Mouse (Mus musculus): ENCODE data around the gene Myl4. TPM values are rescaled to one million over a fixed set of nuclear protein-coding genes. Genes with fewer than 3 reads are reported as not detected.

Gene Myl4
- polyA plus RNA-seq, 1 experiment from 2014 or later = 30.4 TPM

DNA sequence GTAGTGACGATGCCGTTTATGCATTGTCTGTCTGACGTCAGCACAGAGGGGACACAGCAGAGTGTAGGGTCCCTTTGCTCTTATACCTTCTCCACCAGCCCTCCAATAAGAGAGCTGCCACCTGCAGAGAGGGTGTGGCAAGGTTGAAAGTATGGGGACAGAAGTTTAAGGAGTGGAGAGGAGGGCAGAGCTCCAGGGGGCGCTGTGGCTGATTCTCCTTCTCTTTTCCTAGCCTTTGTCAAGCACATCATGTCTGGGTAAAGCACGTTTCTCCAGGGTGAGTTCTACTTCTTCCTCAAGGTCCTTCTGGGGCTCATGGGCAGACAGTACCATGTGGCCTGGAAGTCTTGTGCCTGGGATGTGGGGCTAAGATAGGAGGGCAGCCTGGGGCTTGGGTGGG lies 35.0 kb downstream of the Myl4 start:
- Histone ChIP-seq H3K36me3 (ENCODE audit: control insufficient read depth, insufficient read depth, low read length) (no peaks in the 10 kb centered on the region), H3K4me2 (no peak overlapping the region), H3K9me3 (ENCODE audit: control insufficient read depth, low read length) (no peaks in the 10 kb centered on the region), H3K4me3 (ENCODE audit: low read depth, low read length) (no peak overlapping the region), H3K9ac (ENCODE audit: low read depth, low read length) (no peak overlapping the region), H3K27ac (ENCODE audit: low read depth, low read length) (no peak overlapping the region), H3K4me1 (replicated peaks; ENCODE audit: control insufficient read depth, insufficient read depth, low read length) (no peaks in the 10 kb centered on the region), H3K27me3 (replicated peaks; ENCODE audit: control insufficient read depth, insufficient read depth, low read length) (no peaks in the 10 kb centered on the region)
- DNase-seq (ENCODE audit: low spot score) = no peak
- ATAC-seq (replicated peaks; ENCODE audit: low FRiP score) = no peak
- 73% methylated on average over 5 of the region's 5 CpGs for WGBS

DNA sequence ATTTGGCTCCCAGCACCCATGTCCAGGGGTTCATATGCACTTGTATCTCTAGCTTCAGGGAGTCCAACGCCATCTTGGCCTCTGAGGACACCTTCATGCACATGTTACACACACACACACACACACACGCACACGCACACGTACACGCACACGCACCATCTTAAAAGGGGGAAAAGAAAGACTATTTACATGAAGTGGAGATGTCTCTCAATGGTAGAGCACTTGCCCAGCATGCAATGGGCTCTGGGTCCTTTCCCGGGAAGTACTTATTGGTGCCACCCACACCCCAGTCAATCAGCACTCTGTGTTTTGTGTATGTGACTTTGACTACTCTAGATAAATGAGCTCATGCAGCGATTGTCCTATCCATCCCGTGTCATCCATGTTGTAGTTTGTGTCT lies 37.4 kb downstream of the Myl4 start:
- 92% methylated on average over 9 of the region's 9 CpGs for WGBS
- no peaks in the 10 kb centered on the region for H3K36me3 ChIP-seq (ENCODE audit: control insufficient read depth, insufficient read depth, low read length)
- no peaks in the 10 kb centered on the region for H3K27me3 ChIP-seq (replicated peaks; ENCODE audit: control insufficient read depth, insufficient read depth, low read length)
- H3K4me3 ChIP-seq (ENCODE audit: low read depth, low read length) = no peak overlapping the region
- H3K9me3 ChIP-seq (ENCODE audit: control insufficient read depth, low read length) = no peaks in the 10 kb centered on the region
- no peaks in the 10 kb centered on the region for H3K4me1 ChIP-seq (replicated peaks; ENCODE audit: control insufficient read depth, insufficient read depth, low read length)
- H3K4me2 ChIP-seq = no peak overlapping the region
- H3K27ac ChIP-seq (ENCODE audit: low read depth, low read length) = no peak overlapping the region
- ATAC-seq (replicated peaks; ENCODE audit: low FRiP score) (no peak), DNase-seq (ENCODE audit: low spot score) (no peak)
- H3K9ac ChIP-seq (ENCODE audit: low read depth, low read length) = no peak overlapping the region

DNA sequence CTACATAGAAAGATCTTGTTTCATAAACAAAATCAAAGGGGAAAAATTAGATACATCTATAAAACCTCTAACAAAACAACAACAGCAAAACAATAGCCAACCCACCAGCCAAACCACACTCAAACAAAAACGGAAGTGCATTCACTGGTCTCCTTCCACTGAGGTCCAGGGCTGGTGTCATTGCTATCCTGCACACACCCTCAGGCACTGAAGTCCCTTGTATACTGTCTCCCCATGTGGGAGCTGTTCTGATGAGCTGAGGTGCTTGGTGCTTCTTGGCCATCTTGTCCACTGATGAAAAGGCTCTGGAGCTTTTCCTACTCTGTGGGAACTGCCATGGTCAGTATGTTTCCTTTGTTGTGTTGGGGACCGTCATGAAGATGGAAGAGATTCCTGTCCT lies 38.0 kb downstream of the Myl4 start:
- no peak overlapping the region for H3K4me2 ChIP-seq
- no peak overlapping the region for H3K9ac ChIP-seq (ENCODE audit: low read depth, low read length)
- DNase-seq (ENCODE audit: low spot score) (no peak), ATAC-seq (replicated peaks; ENCODE audit: low FRiP score) (no peak)
- no peaks in the 10 kb centered on the region for H3K36me3 ChIP-seq (ENCODE audit: control insufficient read depth, insufficient read depth, low read length)
- WGBS = 80% methylated on average over 2 of the region's 2 CpGs
- no peak overlapping the region for H3K27ac ChIP-seq (ENCODE audit: low read depth, low read length)
- H3K4me3 ChIP-seq (ENCODE audit: low read depth, low read length) = no peak overlapping the region
- no peaks in the 10 kb centered on the region for H3K27me3 ChIP-seq (replicated peaks; ENCODE audit: control insufficient read depth, insufficient read depth, low read length)
- no peaks in the 10 kb centered on the region for H3K9me3 ChIP-seq (ENCODE audit: control insufficient read depth, low read length)
- no peaks in the 10 kb centered on the region for H3K4me1 ChIP-seq (replicated peaks; ENCODE audit: control insufficient read depth, insufficient read depth, low read length)

DNA sequence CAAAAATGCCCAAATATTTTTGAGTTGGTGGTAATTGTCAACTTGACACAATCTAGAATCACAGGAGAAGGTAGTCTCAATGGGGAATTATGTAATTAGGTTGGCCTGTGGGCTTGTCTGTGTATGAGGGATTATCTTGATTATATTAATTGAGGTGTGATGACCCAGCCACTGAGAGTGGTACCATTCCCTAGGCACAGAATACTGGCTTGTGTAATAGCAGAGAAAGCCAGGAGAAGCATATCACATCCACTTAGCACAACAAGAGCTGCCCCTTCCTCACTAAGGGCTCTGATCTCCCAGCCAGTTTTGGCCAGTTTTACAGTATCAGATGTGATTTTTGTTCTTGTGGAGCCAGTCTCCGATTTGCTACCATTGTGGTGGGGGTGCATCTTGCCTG lies 39.1 kb downstream of the Myl4 start:
- no peak overlapping the region for H3K9ac ChIP-seq (ENCODE audit: low read depth, low read length)
- no peaks in the 10 kb centered on the region for H3K4me1 ChIP-seq (replicated peaks; ENCODE audit: control insufficient read depth, insufficient read depth, low read length)
- DNase-seq (ENCODE audit: low spot score) (no peak), ATAC-seq (replicated peaks; ENCODE audit: low FRiP score) (no peak)
- no peaks in the 10 kb centered on the region for H3K27me3 ChIP-seq (replicated peaks; ENCODE audit: control insufficient read depth, insufficient read depth, low read length)
- no peak overlapping the region for H3K27ac ChIP-seq (ENCODE audit: low read depth, low read length)
- H3K4me3 ChIP-seq (ENCODE audit: low read depth, low read length) = no peak overlapping the region
- 56% methylated on average over 1 of the region's 1 CpGs for WGBS
- no peaks in the 10 kb centered on the region for H3K9me3 ChIP-seq (ENCODE audit: control insufficient read depth, low read length)
- no peak overlapping the region for H3K4me2 ChIP-seq
- no peaks in the 10 kb centered on the region for H3K36me3 ChIP-seq (ENCODE audit: control insufficient read depth, insufficient read depth, low read length)

DNA sequence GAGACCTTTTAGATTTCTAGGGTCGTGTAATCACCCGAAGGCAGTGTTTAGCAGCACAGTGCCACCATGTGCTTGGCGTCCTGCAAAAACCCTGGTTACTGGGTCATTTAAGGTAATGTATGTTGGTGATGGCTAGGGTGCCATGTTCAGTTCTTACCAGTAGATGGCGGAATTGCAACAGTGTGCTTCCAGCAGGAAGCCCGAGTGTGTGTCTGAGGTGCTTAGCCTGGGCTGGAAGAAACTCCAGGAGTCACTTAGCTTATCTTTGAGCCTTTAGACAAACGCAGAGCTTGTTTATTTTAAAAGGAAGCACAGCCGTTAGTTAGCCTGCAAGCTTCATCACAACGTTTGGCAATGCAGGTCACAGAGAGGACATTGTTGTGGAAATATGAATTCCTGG lies 39.7 kb downstream of the Myl4 start:
- no peaks in the 10 kb centered on the region for H3K27me3 ChIP-seq (replicated peaks; ENCODE audit: control insufficient read depth, insufficient read depth, low read length)
- ATAC-seq (replicated peaks; ENCODE audit: low FRiP score) (peak; percentile 73), DNase-seq (ENCODE audit: low spot score) (peak; percentile 70)
- H3K27ac ChIP-seq (ENCODE audit: low read depth, low read length) = no peak overlapping the region
- no peak overlapping the region for H3K4me3 ChIP-seq (ENCODE audit: low read depth, low read length)
- no peaks in the 10 kb centered on the region for H3K36me3 ChIP-seq (ENCODE audit: control insufficient read depth, insufficient read depth, low read length)
- H3K4me2 ChIP-seq = no peak overlapping the region
- H3K4me1 ChIP-seq (replicated peaks; ENCODE audit: control insufficient read depth, insufficient read depth, low read length) = no peaks in the 10 kb centered on the region
- no peaks in the 10 kb centered on the region for H3K9me3 ChIP-seq (ENCODE audit: control insufficient read depth, low read length)
- no peak overlapping the region for H3K9ac ChIP-seq (ENCODE audit: low read depth, low read length)
- whole genome bisulfite sequencing = 1% methylated on average over 8 of the region's 8 CpGs

DNA sequence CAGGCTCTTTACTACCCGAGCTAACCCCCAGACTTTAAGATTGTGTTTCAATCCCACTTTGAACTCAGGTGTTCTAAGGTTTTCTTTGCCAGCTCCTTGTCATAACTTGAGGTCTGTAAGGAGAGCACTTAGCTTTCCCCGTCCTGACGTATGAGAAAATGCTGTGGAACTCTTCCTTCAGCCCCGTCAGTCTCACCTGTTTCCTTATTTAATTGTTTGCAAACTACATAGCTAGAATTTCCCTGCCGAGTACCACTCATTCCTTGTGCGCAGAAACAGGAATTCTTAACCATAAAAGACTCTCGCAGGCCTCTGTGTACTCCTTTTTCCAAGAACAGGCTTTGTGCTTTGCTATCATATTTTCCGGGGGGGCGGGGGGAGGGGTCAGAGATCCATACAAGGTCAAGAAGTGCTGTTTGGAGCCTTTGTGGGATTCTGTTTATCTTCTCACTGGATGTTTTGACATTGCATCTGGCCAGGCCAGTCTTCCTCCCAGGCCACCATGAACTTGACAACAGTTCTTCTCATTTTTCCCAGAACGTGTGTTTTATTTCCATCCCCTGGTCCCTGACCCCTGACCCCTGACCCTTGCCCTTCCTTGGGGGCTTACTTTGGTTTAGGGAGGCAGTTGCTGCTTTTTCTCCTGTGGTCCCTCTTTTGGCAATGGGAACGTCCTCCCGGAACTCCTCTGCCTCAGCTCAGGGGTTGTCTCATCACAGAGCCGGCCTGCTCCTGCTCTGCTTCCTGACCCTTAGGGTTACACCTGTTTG lies 41.8 kb downstream of the Myl4 start:
- H3K36me3 ChIP-seq (ENCODE audit: control insufficient read depth, insufficient read depth, low read length) = no peaks in the 10 kb centered on the region
- 61% methylated on average over 13 of the region's 13 CpGs for WGBS
- ATAC-seq (replicated peaks; ENCODE audit: low FRiP score) (no peak), DNase-seq (ENCODE audit: low spot score) (no peak)
- H3K9me3 ChIP-seq (ENCODE audit: control insufficient read depth, low read length) = no peaks in the 10 kb centered on the region
- no peak overlapping the region for H3K9ac ChIP-seq (ENCODE audit: low read depth, low read length)
- no peak overlapping the region for H3K27ac ChIP-seq (ENCODE audit: low read depth, low read length)
- no peak overlapping the region for H3K4me3 ChIP-seq (ENCODE audit: low read depth, low read length)
- 0 out of 2 replicates have a peak, but pooled peaks cover 3% of the 10 kb centered on the region for H3K4me1 ChIP-seq (replicated peaks; ENCODE audit: control insufficient read depth, insufficient read depth, low read length)
- H3K4me2 ChIP-seq = no peak overlapping the region
- no peaks in the 10 kb centered on the region for H3K27me3 ChIP-seq (replicated peaks; ENCODE audit: control insufficient read depth, insufficient read depth, low read length)

DNA sequence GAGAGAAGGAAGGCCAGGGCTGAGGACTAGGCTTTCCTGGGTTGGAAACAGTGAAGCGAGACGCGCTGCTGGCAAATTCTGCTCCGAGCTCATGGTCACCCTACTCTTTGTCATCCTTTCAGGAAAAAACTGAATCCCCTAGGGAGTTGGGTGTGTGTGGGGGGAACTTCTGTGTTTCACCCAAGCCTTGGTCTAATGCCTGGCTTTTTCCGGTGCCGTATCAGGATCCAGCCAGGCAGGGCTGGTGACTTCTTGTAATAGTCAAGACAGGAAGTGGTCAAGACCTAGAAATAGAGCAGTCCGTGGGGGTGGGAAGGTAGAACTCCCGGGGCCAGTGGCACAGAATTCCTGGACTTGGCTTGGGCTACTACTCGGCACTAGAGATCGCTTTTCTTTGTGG lies 45.9 kb downstream of the Myl4 start:
- Histone ChIP-seq H3K36me3 (ENCODE audit: control insufficient read depth, insufficient read depth, low read length) (no peaks in the 10 kb centered on the region), H3K27ac (ENCODE audit: low read depth, low read length) (no peak overlapping the region), H3K9ac (ENCODE audit: low read depth, low read length) (no peak overlapping the region), H3K4me1 (replicated peaks; ENCODE audit: control insufficient read depth, insufficient read depth, low read length) (0 out of 2 replicates have a peak, but pooled peaks cover 3% of the 10 kb centered on the region), H3K4me3 (ENCODE audit: low read depth, low read length) (no peak overlapping the region), H3K4me2 (no peak overlapping the region), H3K27me3 (replicated peaks; ENCODE audit: control insufficient read depth, insufficient read depth, low read length) (no peaks in the 10 kb centered on the region), H3K9me3 (ENCODE audit: control insufficient read depth, low read length) (no peaks in the 10 kb centered on the region)
- 27% methylated on average over 10 of the region's 10 CpGs for WGBS
- DNase-seq (ENCODE audit: low spot score) (no peak), ATAC-seq (replicated peaks; ENCODE audit: low FRiP score) (peak; percentile 23; the same call in 1 of the 2 replicates)

DNA sequence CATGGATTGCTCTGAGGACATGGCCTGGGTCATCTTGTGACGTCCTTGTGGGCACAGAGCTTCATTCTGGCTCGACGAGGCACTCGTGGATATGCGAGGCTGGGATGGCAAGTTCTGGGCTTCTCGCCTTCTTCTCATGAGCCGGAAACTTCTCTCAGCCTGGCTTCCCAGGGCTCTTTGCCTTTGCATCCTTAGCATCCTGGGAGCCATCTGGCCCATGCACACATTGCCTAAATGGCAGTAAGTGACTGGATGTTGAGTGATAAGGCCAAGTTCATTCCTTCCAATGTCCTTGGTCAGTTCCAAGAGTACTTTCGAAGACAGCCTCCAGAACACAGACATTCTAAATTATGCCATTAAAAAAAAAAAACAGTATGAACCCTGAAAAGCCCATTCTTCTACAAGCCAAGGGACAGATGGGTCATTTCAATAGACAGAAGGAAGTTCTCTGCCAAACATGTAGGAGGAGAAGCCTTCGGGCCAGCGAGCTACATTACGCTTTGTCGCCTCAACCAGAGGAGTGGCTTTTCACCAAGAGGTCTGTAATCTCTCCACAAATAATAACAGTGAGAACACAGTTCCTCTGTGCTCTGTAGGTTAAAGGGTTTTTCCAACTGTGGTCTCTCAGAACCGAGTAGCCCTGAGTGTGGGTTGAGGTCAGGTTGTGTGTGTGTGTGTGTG lies 48.9 kb downstream of the Myl4 start:
- no peak overlapping the region for H3K27ac ChIP-seq (ENCODE audit: low read depth, low read length)
- 0 out of 2 replicates have a peak, but pooled peaks cover 3% of the 10 kb centered on the region for H3K4me1 ChIP-seq (replicated peaks; ENCODE audit: control insufficient read depth, insufficient read depth, low read length)
- H3K4me3 ChIP-seq (ENCODE audit: low read depth, low read length) = no peak overlapping the region
- no peak for DNase-seq (ENCODE audit: low spot score)
- no peaks in the 10 kb centered on the region for H3K36me3 ChIP-seq (ENCODE audit: control insufficient read depth, insufficient read depth, low read length)
- H3K9ac ChIP-seq (ENCODE audit: low read depth, low read length) = no peak overlapping the region
- H3K4me2 ChIP-seq = no peak overlapping the region
- peaks cover 1% of the 10 kb centered on the region for H3K27me3 ChIP-seq (replicated peaks; ENCODE audit: control insufficient read depth, insufficient read depth, low read length)
- WGBS = 70% methylated on average over 13 of the region's 13 CpGs
- ATAC-seq (replicated peaks; ENCODE audit: low FRiP score) = no peak
- H3K9me3 ChIP-seq (ENCODE audit: control insufficient read depth, low read length) = no peaks in the 10 kb centered on the region

DNA sequence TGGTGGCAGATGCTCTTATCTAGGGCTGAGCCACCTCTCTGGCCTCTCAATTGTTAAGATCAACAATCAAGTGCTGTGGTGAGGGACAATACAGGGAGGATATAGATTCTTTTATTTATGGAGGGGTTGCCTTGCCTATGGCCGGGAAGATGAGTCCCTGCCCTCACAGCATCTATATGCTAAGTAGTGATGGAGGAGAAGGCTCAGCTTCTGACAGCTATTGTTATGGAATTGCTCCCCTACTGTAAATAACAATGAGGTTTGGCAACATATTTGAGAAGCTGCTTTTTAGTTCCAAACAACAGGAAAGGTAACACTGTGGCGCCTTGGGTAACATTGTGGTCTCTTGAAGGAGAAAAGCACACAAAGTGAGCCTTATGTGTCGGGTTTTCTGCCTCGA lies 50.2 kb downstream of the Myl4 start:
- ATAC-seq (replicated peaks; ENCODE audit: low FRiP score) (no peak), DNase-seq (ENCODE audit: low spot score) (no peak)
- WGBS = 63% methylated on average over 4 of the region's 4 CpGs
- H3K27ac ChIP-seq (ENCODE audit: low read depth, low read length) = no peak overlapping the region
- no peak overlapping the region for H3K9ac ChIP-seq (ENCODE audit: low read depth, low read length)
- no peaks in the 10 kb centered on the region for H3K9me3 ChIP-seq (ENCODE audit: control insufficient read depth, low read length)
- peaks cover 4% of the 10 kb centered on the region for H3K27me3 ChIP-seq (replicated peaks; ENCODE audit: control insufficient read depth, insufficient read depth, low read length)
- H3K36me3 ChIP-seq (ENCODE audit: control insufficient read depth, insufficient read depth, low read length) = no peaks in the 10 kb centered on the region
- H3K4me1 ChIP-seq (replicated peaks; ENCODE audit: control insufficient read depth, insufficient read depth, low read length) = 0 out of 2 replicates have a peak, but pooled peaks cover 3% of the 10 kb centered on the region
- H3K4me3 ChIP-seq (ENCODE audit: low read depth, low read length) = no peak overlapping the region
- H3K4me2 ChIP-seq = no peak overlapping the region
